Mouse (Mus musculus): ENCODE measurements around the gene Ccl24. TPM values are rescaled to one million over a fixed set of nuclear protein-coding genes. Genes with fewer than 3 reads are reported as not detected.
"Not testable (repeated sequence)": the region's sequence is repeated elsewhere in the genome, so short reads cannot be mapped to it uniquely, and the experiment has no call there.

The Ccl24 gene
- polyA plus RNA-seq (2015; fragmentation: Nextera tagmentation; extraction: Ambion mirVana): 4.4 and 7.3 TPM in 2 replicates

DNA sequence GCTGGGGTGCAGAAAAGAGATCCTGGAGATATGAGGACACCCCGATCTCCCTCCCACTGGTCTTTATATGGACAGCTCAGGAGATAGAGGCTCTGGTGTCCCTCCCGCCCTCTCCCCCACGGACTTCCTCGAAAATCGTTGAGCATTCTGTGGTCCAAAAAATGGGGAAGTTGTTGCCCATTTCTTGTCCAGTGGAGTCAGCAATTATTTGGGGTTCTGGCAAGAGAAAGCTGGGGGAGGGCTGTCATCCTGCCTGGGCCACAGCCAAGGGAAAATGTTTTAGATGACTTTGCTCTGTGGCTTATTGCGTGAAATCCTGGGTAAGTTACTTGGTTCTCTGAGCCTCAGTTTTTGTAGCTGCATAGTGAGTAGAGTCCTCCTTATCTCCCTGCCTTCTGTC lies at the start of gene Ccl24:
Gene Ccl24, minus strand, starts transcription at position 44 of the 400 bp plus-strand sequence.
- H3K9ac ChIP-seq (ENCODE audit: low read length): no peak within 1 kb of the TSS
- ATAC-seq (replicated peaks; ENCODE audit: extremely low read depth, insufficient read depth, low FRiP score): no peak
- H3K27me3 ChIP-seq (ENCODE audit: control insufficient read depth, insufficient read depth, low read length): no peaks in the 10 kb centered on the region
- no peak within 1 kb of the TSS for H3K27ac ChIP-seq (ENCODE audit: low read length)
- H3K4me2 ChIP-seq (ENCODE audit: low read depth, low read length): no peak within 1 kb of the TSS
- H3K9me3 ChIP-seq (replicated peaks; ENCODE audit: control insufficient read depth, low read length): no peaks in the 10 kb centered on the region
- no peaks in the 10 kb centered on the region for H3K4me1 ChIP-seq (ENCODE audit: control insufficient read depth, insufficient read depth, low read length)
- H3K4me3 ChIP-seq (ENCODE audit: low read length): no peak within 1 kb of the TSS
- 66% methylated on average over 6 of the region's 6 CpGs for WGBS
- no peaks in the 10 kb centered on the region for H3K36me3 ChIP-seq (ENCODE audit: control insufficient read depth, insufficient read depth)

DNA sequence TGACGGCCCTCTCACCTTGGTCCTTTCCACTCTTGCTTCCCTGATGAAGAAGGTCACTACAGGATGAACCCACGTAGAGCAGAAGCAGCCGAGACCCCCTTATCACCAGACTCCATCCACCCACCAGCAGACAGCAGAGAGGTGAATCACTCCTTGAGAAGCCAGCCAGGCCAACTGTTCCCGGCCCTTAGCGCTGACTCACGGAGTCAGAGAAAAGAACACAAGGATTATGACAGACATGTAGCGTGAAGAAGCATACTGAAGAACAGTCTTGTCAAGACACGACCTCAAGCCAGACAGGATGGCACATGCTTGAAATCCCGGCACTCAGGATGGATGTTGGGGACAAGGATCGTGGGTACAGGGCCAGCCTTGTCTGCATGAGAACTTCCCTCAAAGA lies 48.9 kb upstream of the Ccl24 start:
- WGBS: 68% methylated on average over 10 of the region's 10 CpGs
- Histone ChIP-seq H3K4me1 (ENCODE audit: control insufficient read depth, insufficient read depth, low read length) (no peaks in the 10 kb centered on the region), H3K9me3 (replicated peaks; ENCODE audit: control insufficient read depth, low read length) (no peaks in the 10 kb centered on the region), H3K27ac (ENCODE audit: low read length) (no peak overlapping the region), H3K9ac (ENCODE audit: low read length) (no peak overlapping the region), H3K4me3 (ENCODE audit: low read length) (no peak overlapping the region), H3K36me3 (ENCODE audit: control insufficient read depth, insufficient read depth) (no peaks in the 10 kb centered on the region), H3K27me3 (ENCODE audit: control insufficient read depth, insufficient read depth, low read length) (no peaks in the 10 kb centered on the region), H3K4me2 (ENCODE audit: low read depth, low read length) (no peak overlapping the region)
- ATAC-seq (replicated peaks; ENCODE audit: extremely low read depth, insufficient read depth, low FRiP score): no peak

DNA sequence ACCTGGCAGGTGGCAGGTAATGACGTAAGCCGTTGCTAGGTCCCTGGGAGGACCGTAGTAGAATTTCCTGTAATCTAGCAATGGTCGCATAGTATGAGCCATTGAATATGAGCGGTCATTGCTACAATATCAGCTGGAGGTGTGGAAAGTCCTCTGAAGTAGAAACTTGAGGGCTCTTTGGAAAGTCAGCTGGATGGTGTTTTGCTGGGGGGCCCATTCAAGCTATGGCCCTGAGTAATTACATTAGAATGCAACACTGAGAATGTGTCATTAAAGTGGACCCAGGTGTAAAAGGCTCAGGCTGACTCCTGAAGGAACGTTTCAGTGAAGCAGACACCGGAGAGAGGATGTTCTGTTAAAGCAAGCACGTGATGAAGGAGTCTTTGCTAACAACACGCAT lies 47.7 kb upstream of the Ccl24 start:
- WGBS: 80% methylated on average over 9 of the region's 9 CpGs

DNA sequence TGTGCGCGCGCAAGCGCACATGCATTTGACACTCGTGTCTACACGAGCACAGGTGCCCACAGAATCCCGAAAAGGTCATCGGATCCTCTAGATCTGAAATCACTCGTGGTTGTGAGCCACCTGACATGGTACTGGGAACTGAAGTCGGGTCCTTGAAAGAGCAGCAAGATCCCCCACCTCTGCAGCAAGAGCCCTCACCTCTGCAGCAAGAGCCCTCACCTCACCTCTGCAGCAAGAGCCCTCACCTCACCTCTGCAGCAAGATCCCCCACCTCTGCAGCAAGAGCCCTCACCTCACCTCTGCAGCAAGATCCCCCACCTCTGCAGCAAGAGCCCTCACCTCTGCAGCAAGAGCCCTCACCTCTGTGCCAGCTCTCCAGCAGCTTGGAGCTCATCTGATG lies 46.9 kb upstream of the Ccl24 start:
- not testable (repeated sequence) for ATAC-seq (replicated peaks; ENCODE audit: extremely low read depth, insufficient read depth, low FRiP score); H3K27ac ChIP-seq (ENCODE audit: low read length); H3K9ac ChIP-seq (ENCODE audit: low read length); H3K27me3 ChIP-seq (ENCODE audit: control insufficient read depth, insufficient read depth, low read length); H3K36me3 ChIP-seq (ENCODE audit: control insufficient read depth, insufficient read depth); H3K4me3 ChIP-seq (ENCODE audit: low read length); H3K9me3 ChIP-seq (replicated peaks; ENCODE audit: control insufficient read depth, low read length); H3K4me1 ChIP-seq (ENCODE audit: control insufficient read depth, insufficient read depth, low read length); H3K4me2 ChIP-seq (ENCODE audit: low read depth, low read length)
- WGBS: 82% methylated on average over 10 of the region's 10 CpGs

More for the DNA sequence above, 47.7 kb upstream of the Ccl24 start:
- no peaks in the 10 kb centered on the region for H3K27me3 ChIP-seq (ENCODE audit: control insufficient read depth, insufficient read depth, low read length)
- no peak overlapping the region for H3K4me2 ChIP-seq (ENCODE audit: low read depth, low read length)
- H3K36me3 ChIP-seq (ENCODE audit: control insufficient read depth, insufficient read depth): no peaks in the 10 kb centered on the region
- H3K27ac ChIP-seq (ENCODE audit: low read length): no peak overlapping the region
- H3K4me1 ChIP-seq (ENCODE audit: control insufficient read depth, insufficient read depth, low read length): no peaks in the 10 kb centered on the region
- no peak for ATAC-seq (replicated peaks; ENCODE audit: extremely low read depth, insufficient read depth, low FRiP score)
- H3K9me3 ChIP-seq (replicated peaks; ENCODE audit: control insufficient read depth, low read length): no peaks in the 10 kb centered on the region
- no peak overlapping the region for H3K9ac ChIP-seq (ENCODE audit: low read length)
- no peak overlapping the region for H3K4me3 ChIP-seq (ENCODE audit: low read length)

DNA sequence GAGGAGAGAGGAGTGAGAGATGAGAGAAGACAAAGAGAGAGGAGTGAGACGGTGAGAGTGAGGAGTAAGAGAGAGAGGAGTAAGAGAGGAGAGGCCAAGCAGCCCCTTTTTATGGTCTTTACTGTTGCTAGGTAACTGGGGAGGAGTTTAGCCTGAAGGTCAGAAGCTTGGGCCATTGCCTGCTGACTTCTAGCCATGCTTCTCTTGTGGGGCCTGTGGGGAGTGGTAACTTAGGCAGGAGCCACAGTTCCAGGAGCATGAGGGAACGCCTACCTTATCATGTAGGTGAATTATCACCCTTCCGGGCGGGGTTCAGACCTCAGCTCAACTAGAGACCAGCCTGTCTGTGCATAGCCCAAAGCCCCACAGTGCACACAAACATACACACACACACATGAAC lies 36.9 kb upstream of the Ccl24 start:
- Histone ChIP-seq H3K36me3 (ENCODE audit: control insufficient read depth, insufficient read depth) (no peaks in the 10 kb centered on the region), H3K4me1 (ENCODE audit: control insufficient read depth, insufficient read depth, low read length) (no peaks in the 10 kb centered on the region), H3K4me3 (ENCODE audit: low read length) (no peak overlapping the region), H3K9me3 (replicated peaks; ENCODE audit: control insufficient read depth, low read length) (peaks cover 4% of the 10 kb centered on the region; the same call in 1 of the 2 replicates), H3K27ac (ENCODE audit: low read length) (no peak overlapping the region), H3K4me2 (ENCODE audit: low read depth, low read length) (no peak overlapping the region), H3K9ac (ENCODE audit: low read length) (no peak overlapping the region), H3K27me3 (ENCODE audit: control insufficient read depth, insufficient read depth, low read length) (no peaks in the 10 kb centered on the region)
- no peak for ATAC-seq (replicated peaks; ENCODE audit: extremely low read depth, insufficient read depth, low FRiP score)
- 61% methylated on average over 4 of the region's 4 CpGs for WGBS

DNA sequence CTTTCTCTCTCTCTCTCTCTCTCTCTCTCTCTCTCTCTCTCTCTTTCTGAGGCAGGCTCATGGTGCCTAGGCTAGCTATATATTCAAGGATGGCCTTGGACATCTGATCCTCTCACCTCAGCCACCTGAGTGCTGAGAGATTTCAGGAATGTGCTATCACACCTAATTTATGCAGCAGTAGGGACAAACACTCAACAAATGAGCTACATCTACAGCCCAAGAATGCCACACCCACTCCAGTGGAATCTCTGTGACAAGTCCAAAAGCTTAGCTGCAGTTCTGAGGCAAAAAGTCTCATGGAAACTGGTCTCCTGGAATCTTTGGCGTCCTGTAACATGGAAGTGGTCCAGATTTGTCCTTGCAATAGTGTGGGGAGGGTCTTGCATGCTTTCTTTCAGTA lies 34.7 kb upstream of the Ccl24 start:
- no peak overlapping the region for H3K4me3 ChIP-seq (ENCODE audit: low read length)
- H3K9ac ChIP-seq (ENCODE audit: low read length): no peak overlapping the region
- peaks cover 9% of the 10 kb centered on the region for H3K9me3 ChIP-seq (replicated peaks; ENCODE audit: control insufficient read depth, low read length)
- no peaks in the 10 kb centered on the region for H3K36me3 ChIP-seq (ENCODE audit: control insufficient read depth, insufficient read depth)
- ATAC-seq (replicated peaks; ENCODE audit: extremely low read depth, insufficient read depth, low FRiP score): no peak
- WGBS: 47% methylated on average over 1 of the region's 1 CpGs
- H3K4me1 ChIP-seq (ENCODE audit: control insufficient read depth, insufficient read depth, low read length): no peaks in the 10 kb centered on the region
- H3K27me3 ChIP-seq (ENCODE audit: control insufficient read depth, insufficient read depth, low read length): no peaks in the 10 kb centered on the region
- no peak overlapping the region for H3K4me2 ChIP-seq (ENCODE audit: low read depth, low read length)
- H3K27ac ChIP-seq (ENCODE audit: low read length): no peak overlapping the region

DNA sequence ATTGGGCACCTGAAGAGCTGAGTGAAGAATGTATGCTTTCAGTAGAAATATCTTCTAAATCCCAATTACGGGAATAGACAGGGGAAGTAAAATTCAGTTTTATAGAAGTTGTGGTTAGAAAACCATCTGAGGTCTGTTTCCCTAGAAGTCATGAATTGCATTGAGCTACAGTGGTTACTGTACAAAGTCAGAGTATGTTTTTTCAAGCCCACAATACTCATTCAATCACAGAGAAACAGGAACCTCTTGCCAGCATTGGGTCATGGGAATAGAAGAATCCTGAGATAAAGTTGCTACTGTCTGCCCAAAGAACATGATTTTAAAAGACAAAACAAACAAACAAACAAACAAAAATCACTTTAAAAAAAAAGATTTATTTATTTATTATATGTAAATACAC lies 33.9 kb upstream of the Ccl24 start:
- no CpG with 5 or more reads among the region's 1 CpGs for WGBS
- H3K36me3 ChIP-seq (ENCODE audit: control insufficient read depth, insufficient read depth); H3K4me2 ChIP-seq (ENCODE audit: low read depth, low read length); H3K9ac ChIP-seq (ENCODE audit: low read length); H3K4me3 ChIP-seq (ENCODE audit: low read length); H3K4me1 ChIP-seq (ENCODE audit: control insufficient read depth, insufficient read depth, low read length); H3K27me3 ChIP-seq (ENCODE audit: control insufficient read depth, insufficient read depth, low read length); H3K27ac ChIP-seq (ENCODE audit: low read length); H3K9me3 ChIP-seq (replicated peaks; ENCODE audit: control insufficient read depth, low read length); ATAC-seq (replicated peaks; ENCODE audit: extremely low read depth, insufficient read depth, low FRiP score): not testable (repeated sequence)

DNA sequence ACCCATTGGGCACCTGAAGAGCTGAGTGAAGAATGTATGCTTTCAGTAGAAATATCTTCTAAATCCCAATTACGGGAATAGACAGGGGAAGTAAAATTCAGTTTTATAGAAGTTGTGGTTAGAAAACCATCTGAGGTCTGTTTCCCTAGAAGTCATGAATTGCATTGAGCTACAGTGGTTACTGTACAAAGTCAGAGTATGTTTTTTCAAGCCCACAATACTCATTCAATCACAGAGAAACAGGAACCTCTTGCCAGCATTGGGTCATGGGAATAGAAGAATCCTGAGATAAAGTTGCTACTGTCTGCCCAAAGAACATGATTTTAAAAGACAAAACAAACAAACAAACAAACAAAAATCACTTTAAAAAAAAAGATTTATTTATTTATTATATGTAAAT lies 31.8 kb upstream of the Ccl24 start:
- H3K27ac ChIP-seq (ENCODE audit: low read length); H3K36me3 ChIP-seq (ENCODE audit: control insufficient read depth, insufficient read depth); H3K9me3 ChIP-seq (replicated peaks; ENCODE audit: control insufficient read depth, low read length); H3K9ac ChIP-seq (ENCODE audit: low read length); H3K27me3 ChIP-seq (ENCODE audit: control insufficient read depth, insufficient read depth, low read length); ATAC-seq (replicated peaks; ENCODE audit: extremely low read depth, insufficient read depth, low FRiP score); H3K4me3 ChIP-seq (ENCODE audit: low read length); H3K4me1 ChIP-seq (ENCODE audit: control insufficient read depth, insufficient read depth, low read length); H3K4me2 ChIP-seq (ENCODE audit: low read depth, low read length): not testable (repeated sequence)
- WGBS: no CpG with 5 or more reads among the region's 1 CpGs

DNA sequence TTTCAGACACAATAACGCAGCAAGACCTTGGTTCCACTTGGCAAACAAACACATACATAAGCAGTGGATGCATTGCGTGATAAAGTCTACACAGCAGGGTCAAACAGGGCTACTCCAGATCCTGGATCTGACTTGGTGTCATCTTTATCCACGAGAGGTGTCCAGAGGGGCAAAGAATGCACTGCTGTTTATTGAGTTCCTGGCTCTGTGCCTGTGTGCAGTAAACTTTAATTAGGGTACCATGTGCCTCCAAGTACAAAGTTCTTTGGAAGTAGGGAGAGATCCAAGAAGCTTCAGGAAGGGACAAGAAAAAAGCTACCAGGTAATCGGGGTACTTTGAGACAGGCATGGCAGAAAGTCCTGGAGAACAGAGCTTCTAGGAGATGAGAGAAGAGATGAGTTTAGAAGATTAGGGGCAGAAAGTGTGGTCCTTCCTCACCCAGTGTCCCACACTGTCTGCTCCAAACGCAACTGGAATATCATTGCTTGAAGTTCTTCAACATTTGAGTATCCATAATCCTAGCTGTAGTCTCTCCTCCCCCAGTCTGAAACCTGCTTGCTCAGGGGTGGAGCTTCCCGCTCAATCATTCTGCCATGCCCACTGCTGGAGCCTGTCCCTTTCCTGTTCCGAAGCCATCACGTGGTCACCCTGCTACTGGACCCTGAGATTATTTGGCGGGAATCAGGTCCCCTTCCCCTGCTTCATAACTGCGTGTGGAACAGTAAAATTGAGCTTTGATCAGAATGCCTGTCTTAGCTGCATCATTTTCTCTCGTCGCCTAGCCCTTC lies 17.3 kb upstream of the Ccl24 start:
- WGBS: 72% methylated on average over 12 of the region's 12 CpGs
- Histone ChIP-seq H3K4me2 (ENCODE audit: low read depth, low read length) (no peak overlapping the region), H3K27ac (ENCODE audit: low read length) (no peak overlapping the region), H3K9me3 (replicated peaks; ENCODE audit: control insufficient read depth, low read length) (peaks cover 10% of the 10 kb centered on the region), H3K4me3 (ENCODE audit: low read length) (no peak overlapping the region), H3K27me3 (ENCODE audit: control insufficient read depth, insufficient read depth, low read length) (no peaks in the 10 kb centered on the region), H3K9ac (ENCODE audit: low read length) (no peak overlapping the region), H3K36me3 (ENCODE audit: control insufficient read depth, insufficient read depth) (no peaks in the 10 kb centered on the region), H3K4me1 (ENCODE audit: control insufficient read depth, insufficient read depth, low read length) (no peaks in the 10 kb centered on the region)
- ATAC-seq (replicated peaks; ENCODE audit: extremely low read depth, insufficient read depth, low FRiP score): no peak

All from heart, embryonic 16.5 days (tissue).